Mouse (Mus musculus) brain, embryonic 14.5 days (tissue): ENCODE data around the gene Nf1. TPM values are rescaled to one million over a fixed set of nuclear protein-coding genes. Genes with fewer than 3 reads are reported as not detected.

ENCODE experiments used
- DNase-seq: peaks from one replicate; pipeline ENCODE4 v3.0.0-alpha.2; 2011; ENCODE audit warnings: low read depth
- CTCF ChIP-seq: fragments of 200-500 bp; IDR thresholded peaks from 2 replicates; pipeline ENCODE4 v1.5.1; 2012; ENCODE audit warnings: inconsistent platforms, mild to moderate bottlenecking, moderate library complexity, borderline replicate concordance; ENCODE audit not compliant: insufficient read depth, insufficient read length; ENCODE audit errors: extremely low read depth
- POLR2A ChIP-seq: fragments of 200-500 bp; IDR thresholded peaks from 2 replicates; pipeline ENCODE4 v1.6.1; 2012; ENCODE audit warnings: mild to moderate bottlenecking, inconsistent platforms, borderline replicate concordance; ENCODE audit not compliant: poor library complexity, insufficient read depth, insufficient read length, severe bottlenecking; ENCODE audit errors: extremely low read depth
- polyA plus RNA-seq: library from polyadenylated mRNA; depleted of rRNA; stranded (reverse); fragments of >200 nt; gene quantifications from 2 replicates; pipeline ENCODE4 v1.2.3, GENCODE M21; 2012

The Nf1 gene
- polyA plus RNA-seq, 1 experiment: 41.7 TPM

- DNase-seq: no peak
- TF ChIP-seq CTCF: no peak
- no peak for TF ChIP-seq POLR2A
Observed at GRCm38 (mm10) chr11:79413761-79414513, 74.4 kb downstream of the Nf1 start.

GRCm38 (mm10) chr11:79422496-79422895 lies 83.0 kb downstream of the Nf1 start:
- no peak for DNase-seq
- TF ChIP-seq CTCF (no peak), POLR2A (no peak)

- no peak for TF ChIP-seq POLR2A
- TF ChIP-seq CTCF: no peak
Observed at GRCm38 (mm10) chr11:79426571-79426970, 87.1 kb downstream of the Nf1 start.

GRCm38 (mm10) chr11:79427638-79428037 lies 88.1 kb downstream of the Nf1 start:
- TF ChIP-seq POLR2A (no peak), CTCF (peak; percentile 61; the same call in 1 of the 2 replicates)

More at GRCm38 (mm10) chr11:79426571-79426970, 87.1 kb downstream of the Nf1 start:
- DNase-seq: no peak

GRCm38 (mm10) chr11:79435252-79435651 lies 95.8 kb downstream of the Nf1 start:
- no peak for DNase-seq
- TF ChIP-seq CTCF (no peak), POLR2A (no peak)

More at GRCm38 (mm10) chr11:79427638-79428037, 88.1 kb downstream of the Nf1 start:
- DNase-seq: peak; percentile 85

- DNase-seq: no peak
- no peak for TF ChIP-seq CTCF
- no peak for TF ChIP-seq POLR2A
Observed at GRCm38 (mm10) chr11:79448361-79448760, 108.9 kb downstream of the Nf1 start.

GRCm38 (mm10) chr11:79452966-79453365 lies 113.5 kb downstream of the Nf1 start:
- TF ChIP-seq POLR2A (no peak), CTCF (no peak)
- no peak for DNase-seq

GRCm38 (mm10) chr11:79457928-79458327 lies 118.4 kb downstream of the Nf1 start:
- TF ChIP-seq CTCF: no peak
- TF ChIP-seq POLR2A: no peak

GRCm38 (mm10) chr11:79459846-79460245 lies 120.4 kb downstream of the Nf1 start:
- no peak for DNase-seq
- no peak for TF ChIP-seq CTCF

More at GRCm38 (mm10) chr11:79457928-79458327, 118.4 kb downstream of the Nf1 start:
- DNase-seq: no peak

- peak; percentile 12 for DNase-seq
- TF ChIP-seq CTCF (no peak), POLR2A (no peak)
Observed at GRCm38 (mm10) chr11:79460756-79461450, 121.4 kb downstream of the Nf1 start.

GRCm38 (mm10) chr11:79468097-79468496 lies 128.6 kb downstream of the Nf1 start:
- no peak for TF ChIP-seq CTCF
- TF ChIP-seq POLR2A: no peak
- DNase-seq: no peak
